ENCODE assay signal across 7 mouse cellular contexts in genomic region chr4:45054862-45055261, GRCm38 (mm10). TPM values are rescaled to one million over a fixed set of nuclear protein-coding genes. Genes with fewer than 3 reads are reported as not detected.
A peak's percentile ranks its signal among the peaks of the same experiment; 100 is the strongest.
DNase-seq lines count a peak whose midpoint lies in the region; TF ChIP-seq lines count a peak whose summit lies in the region.

No protein-coding gene starts in this region.

- no peaks in the 10 kb centered on the region for H3K27me3 ChIP-seq in spleen, adult 2 months (ENCODE audit: control insufficient read depth, insufficient read depth, low read length)

- peak; percentile 43 to 45 for DNase-seq in heart, postnatal 10 days
- DNase-seq in heart, adult 8-10 months (ENCODE audit: low spot score), result no peak
- DNase-seq in spleen, adult 2 months (ENCODE audit: low read depth in 1 of 2, low spot score in 2 of 2), result no peak
- DNase-seq in spleen, adult 12 weeks (ENCODE audit: low spot score), result no peak
- peak; percentile 55 to 72 for DNase-seq in cerebellum, postnatal 10 days
- no peak for DNase-seq in right cerebral cortex, postnatal 36 days (ENCODE audit: low spot score in 2 of 2)
- DNase-seq in frontal cortex, postnatal 25 days (ENCODE audit: low spot score in 2 of 2), result no peak

- TF ChIP-seq POLR2A in spleen, adult 2 months (IDR thresholded peaks at IDR 0.05; ENCODE audit: low read depth, low read length), result no peak

- H3K4me1 ChIP-seq in spleen, adult 2 months (ENCODE audit: control insufficient read depth, insufficient read depth, insufficient read length), result no peaks in the 10 kb centered on the region

- no peak overlapping the region for H3K27ac ChIP-seq in spleen, adult 2 months (ENCODE audit: insufficient read depth, low read length)

- intact Hi-C loops in heart, postnatal 10 days (cut with DNase I), result no loop called here

- H3K36me3 ChIP-seq in spleen, adult 2 months (ENCODE audit: control insufficient read depth, insufficient read depth, low read length), result no peaks in the 10 kb centered on the region

- no peak overlapping the region for H3K4me3 ChIP-seq in spleen, adult 2 months (ENCODE audit: extremely low read depth, insufficient read depth, insufficient read length)

- WGBS in spleen, adult 2 months, result 41% methylated on average over 3 of the region's 3 CpGs

- peak; percentile 11; the same call in 1 of the 2 replicates for TF ChIP-seq CTCF in spleen, adult 2 months (IDR thresholded peaks at IDR 0.05; ENCODE audit: extremely low read depth, insufficient read depth, insufficient read length, insufficient replicate concordance)

RNA-seq across cellular contexts. Expression of gene Fbxo10, which starts 29.5 kb away (rescaled TPM):
- total RNA-seq in heart, postnatal 10 days (2021), result 10 to 100 TPM; 15.3 to 19.7 TPM
- total RNA-seq in heart, adult 8-10 months (2022), result 10 to 100 TPM in 3 of 4 experiments, 1 to 10 TPM in 1; 8.2 to 11.5 (median 10.7) TPM
- 5.2 and 6.6 TPM in 2 replicates for polyA plus RNA-seq in spleen, adult 2 months (2012; rRNA removed)

RNA-seq across cellular contexts. Expression of gene Polr1e, which starts 36.5 kb away (rescaled TPM):
- total RNA-seq in heart, postnatal 10 days (2021), result 10 to 100 TPM; 34.1 to 49.8 TPM
- total RNA-seq in heart, adult 8-10 months (2022), result 10 to 100 TPM; 17.5 to 23.3 (median 20.6) TPM
- 7.2 and 9.2 TPM in 2 replicates for polyA plus RNA-seq in spleen, adult 2 months (2012; rRNA removed)

RNA-seq across cellular contexts. Expression of gene Zbtb5, which starts 42.6 kb away (rescaled TPM):
- 10 to 100 TPM in 1 of 2 experiments, 1 to 10 TPM in 1; 8.5 to 11.6 TPM for total RNA-seq in heart, postnatal 10 days (2021)
- 1 to 10 TPM; 3.8 to 5.2 (median 4.6) TPM for total RNA-seq in heart, adult 8-10 months (2022)
- polyA plus RNA-seq in spleen, adult 2 months (2012; rRNA removed), result 12.7 and 16.3 TPM in 2 replicates

RNA-seq across cellular contexts. Expression of gene Tomm5, which starts 53.1 kb away (rescaled TPM):
- total RNA-seq in heart, postnatal 10 days (2021), result 100 to 1,000 TPM; 156 to 172 TPM
- total RNA-seq in heart, adult 8-10 months (2022), result 100 to 1,000 TPM; 234 to 269 (median 250) TPM
- polyA plus RNA-seq in spleen, adult 2 months (2012; rRNA removed), result 39.7 and 44.4 TPM in 2 replicates

Comparison
In these comparisons a context has a peak if more than half of its experiments do, and no peak if none do; other contexts are left out.
1. DNase-seq: peak in heart, postnatal 10 days (2 of 2) and cerebellum, postnatal 10 days (2 of 2); none in heart, adult 8-10 months (single experiment), spleen, adult 2 months (0 of 2), spleen, adult 12 weeks (single experiment), right cerebral cortex, postnatal 36 days (0 of 2) and frontal cortex, postnatal 25 days (0 of 2).